Mouse (Mus musculus): ENCODE measurements at regions not wholly inside any gene's neighbourhood (a gene's known extent, or its start where the extent isn't known, plus 50 kb on each side); places are given as distances from the start of the nearest gene placed in this dataset.

GRCm38 (mm10) chr4:62890588-62891580 lies 74.5 kb upstream of the Zfp618 start:
- DNase-seq, result no peak

- DNase-seq, result no peak
These were observed 52.5 kb upstream of the Zfp618 start for GRCm38 (mm10) chr4:62912891-62913290.

Data from right cerebral cortex, postnatal 14 days (tissue).